Mouse (Mus musculus) MEL (cell line): ENCODE data around the gene Mboat1. TPM values are rescaled to one million over a fixed set of nuclear protein-coding genes. Genes with fewer than 3 reads are reported as not detected.

Experiments used
- DNase-seq: peaks from one replicate; pipeline ENCODE4 v3.0.0; 2011; ENCODE audit warnings: low read depth, low spot score
- H3K27ac ChIP-seq: 2 replicates; pipeline ENCODE4 v1.5.1; 2012; ENCODE audit warnings: low read depth, mild to moderate bottlenecking, control low read depth, low read length, moderate library complexity; ENCODE audit not compliant: control insufficient read depth
- H3K27me3 ChIP-seq, 2 experiments: fragments of 150-350 bp in 1 of 2; sonication (generic) in 1 of 2; 2 replicates each; pipeline ENCODE4 v1.6.1; 2012; ENCODE audit warnings: low read length in 2 of 2, mild to moderate bottlenecking in 2 of 2, improper control_type of control experiment in 1 of 2, moderate library complexity in 1 of 2; ENCODE audit not compliant: insufficient read depth in 2 of 2, control insufficient read depth in 1 of 2
- H3K36me3 ChIP-seq, 2 experiments: 2 replicates each; pipeline ENCODE4 v1.6.1; 2012 to 2014; ENCODE audit warnings: low read length in 2 of 2, improper control_type of control experiment in 1 of 2, inconsistent platforms in 1 of 2, mild to moderate bottlenecking in 1 of 2; ENCODE audit not compliant: insufficient read depth in 2 of 2, control insufficient read depth in 1 of 2
- H3K4me1 ChIP-seq, 2 experiments: fragments of 150-350 bp in 1 of 2; sonication (generic) in 1 of 2; 2 replicates each; pipeline ENCODE4 v1.6.1; 2012; ENCODE audit warnings: low read length in 2 of 2, improper control_type of control experiment in 1 of 2, mild to moderate bottlenecking in 1 of 2; ENCODE audit not compliant: insufficient read depth in 2 of 2, control insufficient read depth in 1 of 2
- H3K4me3 ChIP-seq, 2 experiments: fragments of 150-350 bp in 1 of 2; sonication (generic) in 1 of 2; 2 replicates each; pipeline ENCODE4 v1.5.1; 2012; ENCODE audit warnings: low read depth in 2 of 2, low read length in 2 of 2, mild to moderate bottlenecking in 2 of 2, moderate library complexity in 2 of 2, control low read depth in 1 of 2, improper control_type of control experiment in 1 of 2; ENCODE audit not compliant: control insufficient read depth in 1 of 2, insufficient read depth in 1 of 2
- H3K79me2 ChIP-seq: 2 replicates; pipeline ENCODE4 v1.6.1; 2012; ENCODE audit warnings: mild to moderate bottlenecking, low read length, moderate library complexity; ENCODE audit not compliant: control insufficient read depth, poor library complexity, insufficient read depth
- H3K9ac ChIP-seq: 2 replicates; pipeline ENCODE4 v1.6.1; 2012; ENCODE audit warnings: low read depth, mild to moderate bottlenecking, control low read depth, low read length, moderate library complexity; ENCODE audit not compliant: control insufficient read depth, poor library complexity, severe bottlenecking
- H3K9me3 ChIP-seq: fragments of 150-350 bp; sonication (generic); replicated peaks from 2 replicates; pipeline ENCODE4 v1.6.1; 2012; ENCODE audit warnings: mild to moderate bottlenecking, low read length, improper control_type of control experiment, moderate library complexity; ENCODE audit not compliant: insufficient read depth
- CHD2 ChIP-seq: IDR thresholded peaks from 2 replicates; pipeline ENCODE4 v1.6.1; 2011; ENCODE audit warnings: low read length, improper control_type of control experiment
- CTCF ChIP-seq, 3 experiments: IDR thresholded peaks in 2 of 3; conservative IDR thresholded peaks in 1 of 3; 2 replicates each; pipeline ENCODE4 v1.5.1; 2011 to 2012; ENCODE audit warnings: low read length in 3 of 3, low read depth in 2 of 3, mild to moderate bottlenecking in 2 of 3, improper control_type of control experiment in 1 of 3, inconsistent platforms in 1 of 3, mixed read lengths in 1 of 3, moderate library complexity in 1 of 3; ENCODE audit not compliant: control insufficient read depth in 1 of 3, insufficient read depth in 1 of 3, poor library complexity in 1 of 3, severe bottlenecking in 1 of 3
- ELF1 ChIP-seq: IDR thresholded peaks from 2 replicates; pipeline ENCODE4 v1.6.1; 2014; ENCODE audit warnings: low read depth, mild to moderate bottlenecking, inconsistent platforms, low read length, improper control_type of control experiment, moderate library complexity
- EP300 ChIP-seq, 2 experiments: IDR thresholded peaks; 2 replicates each; pipeline ENCODE4 v1.6.1; 2011; ENCODE audit warnings: improper control_type of control experiment in 2 of 2, low read length in 2 of 2, low read depth in 1 of 2, mild to moderate bottlenecking in 1 of 2
- ETS1 ChIP-seq: IDR thresholded peaks from 2 replicates; pipeline ENCODE4 v1.6.1; 2012; ENCODE audit warnings: low read depth, mild to moderate bottlenecking, inconsistent platforms, low read length, improper control_type of control experiment, moderate library complexity
- GABPA ChIP-seq: IDR thresholded peaks from 2 replicates; pipeline ENCODE4 v1.6.1; 2012; ENCODE audit warnings: low read depth, mild to moderate bottlenecking, inconsistent platforms, low read length, improper control_type of control experiment, moderate library complexity
- HCFC1 ChIP-seq: IDR thresholded peaks from 2 replicates; pipeline ENCODE4 v1.6.1; 2012; ENCODE audit warnings: low read depth, mild to moderate bottlenecking, inconsistent platforms, low read length, improper control_type of control experiment, moderate library complexity
- KAT2A ChIP-seq: conservative IDR thresholded peaks from 2 replicates; pipeline ENCODE4 v1.6.1; 2012; ENCODE audit warnings: low read depth, low read length, improper control_type of control experiment, inconsistent platforms
- MEF2A ChIP-seq: IDR thresholded peaks from 2 replicates; pipeline ENCODE4 v1.6.1; 2014; ENCODE audit warnings: low read depth, mild to moderate bottlenecking, inconsistent platforms, low read length, improper control_type of control experiment; ENCODE audit not compliant: poor library complexity, insufficient replicate concordance, severe bottlenecking; ENCODE audit errors: extremely low read depth
- MYC ChIP-seq: IDR thresholded peaks from 2 replicates; pipeline ENCODE4 v1.6.1; 2011; ENCODE audit warnings: low read depth, mild to moderate bottlenecking, low read length, improper control_type of control experiment, moderate library complexity
- NELFE ChIP-seq: IDR thresholded peaks from 2 replicates; pipeline ENCODE4 v1.6.1; 2011; ENCODE audit warnings: low read depth, low read length, improper control_type of control experiment
- POLR2A ChIP-seq, 2 experiments: IDR thresholded peaks; 2 replicates each; pipeline ENCODE4 v1.6.1; 2011 to 2012; ENCODE audit warnings: low read length in 2 of 2, mild to moderate bottlenecking in 2 of 2, control low read depth in 1 of 2, improper control_type of control experiment in 1 of 2, low read depth in 1 of 2, moderate library complexity in 1 of 2; ENCODE audit not compliant: control insufficient read depth in 1 of 2, insufficient read depth in 1 of 2, poor library complexity in 1 of 2
- RAD21 ChIP-seq: IDR thresholded peaks from 2 replicates; pipeline ENCODE4 v1.6.1; 2011; ENCODE audit warnings: mild to moderate bottlenecking, low read depth, low read length, improper control_type of control experiment
- RCOR1 ChIP-seq: IDR thresholded peaks from 2 replicates; pipeline ENCODE4 v1.6.1; 2012; ENCODE audit warnings: low read depth, mild to moderate bottlenecking, inconsistent platforms, low read length, improper control_type of control experiment
- SIN3A ChIP-seq: IDR thresholded peaks from 2 replicates; pipeline ENCODE4 v1.6.1; 2012; ENCODE audit warnings: low read length, improper control_type of control experiment, inconsistent platforms
- TAL1 ChIP-seq: IDR thresholded peaks from 2 replicates; pipeline ENCODE4 v1.6.1; 2012; ENCODE audit warnings: mild to moderate bottlenecking, inconsistent platforms, low read length, moderate library complexity, mixed read lengths
- TBP ChIP-seq: IDR thresholded peaks from 2 replicates; pipeline ENCODE4 v1.8.0; 2011; ENCODE audit warnings: low read depth, low read length, improper control_type of control experiment
- UBTF ChIP-seq: IDR thresholded peaks from 2 replicates; pipeline ENCODE4 v1.6.1; 2012; ENCODE audit warnings: low read depth, mild to moderate bottlenecking, inconsistent platforms, low read length, improper control_type of control experiment, moderate library complexity, borderline replicate concordance; ENCODE audit not compliant: insufficient read depth
- ZC3H11A ChIP-seq: IDR thresholded peaks from 2 replicates; pipeline ENCODE4 v1.6.1; 2012; ENCODE audit warnings: low read depth, mild to moderate bottlenecking, inconsistent platforms, low read length, improper control_type of control experiment
- ZKSCAN1 ChIP-seq: IDR thresholded peaks from 2 replicates; pipeline ENCODE4 v1.6.1; 2012; ENCODE audit warnings: low read depth, mild to moderate bottlenecking, inconsistent platforms, low read length, improper control_type of control experiment, moderate library complexity
- ZMIZ1 ChIP-seq: IDR thresholded peaks from 2 replicates; pipeline ENCODE4 v1.6.1; 2012; ENCODE audit warnings: low read depth, mild to moderate bottlenecking, inconsistent platforms, low read length, improper control_type of control experiment, moderate library complexity
- polyA plus RNA-seq, 2 experiments: library from polyadenylated mRNA; stranded (reverse) in 1 of 2; unstranded in 1 of 2; fragments of >175 nt in 1 of 2; fragments of >200 nt in 1 of 2; gene quantifications; 2 replicates each; pipeline versions ENCODE4 v1.2.1 to v1.2.4; 2012; ENCODE audit warnings: low replicate concordance in 2 of 2, low read depth in 1 of 2; ENCODE audit not compliant: insufficient read length in 2 of 2, insufficient read depth in 1 of 2, missing spikeins in 1 of 2
- total RNA-seq: library from RNA; depleted of rRNA; stranded (reverse); fragments of 300-350 nt; gene quantifications from 2 replicates; pipeline ENCODE4 v1.2.3, GENCODE M21; 2012

Mboat1 gene
- total and polyA plus RNA-seq, 3 experiments = 19.8 to 21.9 TPM; not detected in 1

- H3K27ac ChIP-seq = no peak overlapping the region
- no peak overlapping the region for H3K4me3 ChIP-seq
- H3K4me1 ChIP-seq = peaks cover 5 to 10% of the 10 kb centered on the region in 2 experiments
- no peak overlapping the region for H3K9ac ChIP-seq
- H3K79me2 ChIP-seq = no peaks in the 10 kb centered on the region
- no peaks in the 10 kb centered on the region for H3K9me3 ChIP-seq
- peaks cover 0 to 14% of the 10 kb centered on the region in 2 experiments; a peak in 2 of 4 replicates for H3K36me3 ChIP-seq
- H3K27me3 ChIP-seq = no peaks in the 10 kb centered on the region
- TF ChIP-seq TBP (no peak), GABPA (no peak), ETS1 (no peak), ZC3H11A (no peak), MYC (no peak), RAD21 (no peak), UBTF (no peak), EP300 (IDR thresholded peaks at IDR 0.05; ENCODE audit: low read depth in 1 of 2, low read length in 2 of 2) (no peak), CHD2 (no peak)
- DNase-seq = no peak
Measured at GRCm38 (mm10) chr13:30170061-30170460, 33.8 kb downstream of the Mboat1 start.

DNA sequence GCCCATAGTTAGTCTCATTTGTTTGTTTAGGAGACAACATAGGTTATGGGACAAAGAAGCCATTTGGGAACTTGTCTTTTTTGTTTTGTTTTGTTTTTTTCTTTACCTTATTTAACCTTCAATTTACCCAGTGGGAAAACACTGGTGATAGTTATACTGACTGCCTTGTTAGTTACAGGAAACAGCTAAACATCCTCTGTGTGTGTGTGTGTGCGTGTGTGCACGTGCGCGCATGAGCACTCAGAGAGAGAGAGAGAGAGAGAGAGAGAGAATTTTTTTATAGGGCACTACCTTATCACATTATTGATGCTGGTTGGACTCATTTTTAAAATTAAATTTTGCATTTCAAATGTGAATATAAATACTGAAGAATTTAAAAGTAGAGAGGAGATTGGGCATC, 38.3 kb downstream of the Mboat1 start:
- no peak overlapping the region for H3K4me3 ChIP-seq
- H3K9ac ChIP-seq = no peak overlapping the region
- H3K79me2 ChIP-seq = no peaks in the 10 kb centered on the region
- H3K9me3 ChIP-seq = no peaks in the 10 kb centered on the region
- no peaks in the 10 kb centered on the region for H3K36me3 ChIP-seq
- TF ChIP-seq RAD21 = no peak
- TF ChIP-seq MEF2A = no peak
- no peak for TF ChIP-seq RCOR1
- no peak for TF ChIP-seq EP300 (IDR thresholded peaks at IDR 0.05; ENCODE audit: low read depth in 1 of 2, low read length in 2 of 2)
- no peak for TF ChIP-seq CHD2
- TF ChIP-seq ELF1 = no peak
- no peak for TF ChIP-seq POLR2A (IDR thresholded peaks at IDR 0.05; ENCODE audit: control insufficient read depth in 1 of 2, insufficient read depth in 1 of 2, low read depth in 1 of 2, low read length in 2 of 2, poor library complexity in 1 of 2)
- no peak for TF ChIP-seq HCFC1
- no peak for TF ChIP-seq ZMIZ1
- TF ChIP-seq TAL1 = no peak
- TF ChIP-seq UBTF = no peak
- TF ChIP-seq NELFE = no peak
- no peak for TF ChIP-seq ZKSCAN1
- no peak for TF ChIP-seq KAT2A
- TF ChIP-seq MYC = no peak
- TF ChIP-seq CTCF (IDR thresholded peaks at IDR 0.05 in 2 of 3, conservative IDR thresholded peaks at IDR 0.05 in 1 of 3; ENCODE audit: control insufficient read depth in 1 of 3, insufficient read depth in 1 of 3, low read depth in 2 of 3, low read length in 3 of 3, poor library complexity in 1 of 3, severe bottlenecking in 1 of 3) = no peak
- TF ChIP-seq ZC3H11A = no peak
- TF ChIP-seq SIN3A = no peak
- TF ChIP-seq, all 39 proteins: peak for 0
- Histone ChIP-seq H3K27ac (no peak overlapping the region), H3K4me1 (no peaks in the 10 kb centered on the region), H3K27me3 (no peaks in the 10 kb centered on the region)
- DNase-seq = no peak
